Mouse (Mus musculus): Measurements from ENCODE around the gene Nr1h3.

DNA sequence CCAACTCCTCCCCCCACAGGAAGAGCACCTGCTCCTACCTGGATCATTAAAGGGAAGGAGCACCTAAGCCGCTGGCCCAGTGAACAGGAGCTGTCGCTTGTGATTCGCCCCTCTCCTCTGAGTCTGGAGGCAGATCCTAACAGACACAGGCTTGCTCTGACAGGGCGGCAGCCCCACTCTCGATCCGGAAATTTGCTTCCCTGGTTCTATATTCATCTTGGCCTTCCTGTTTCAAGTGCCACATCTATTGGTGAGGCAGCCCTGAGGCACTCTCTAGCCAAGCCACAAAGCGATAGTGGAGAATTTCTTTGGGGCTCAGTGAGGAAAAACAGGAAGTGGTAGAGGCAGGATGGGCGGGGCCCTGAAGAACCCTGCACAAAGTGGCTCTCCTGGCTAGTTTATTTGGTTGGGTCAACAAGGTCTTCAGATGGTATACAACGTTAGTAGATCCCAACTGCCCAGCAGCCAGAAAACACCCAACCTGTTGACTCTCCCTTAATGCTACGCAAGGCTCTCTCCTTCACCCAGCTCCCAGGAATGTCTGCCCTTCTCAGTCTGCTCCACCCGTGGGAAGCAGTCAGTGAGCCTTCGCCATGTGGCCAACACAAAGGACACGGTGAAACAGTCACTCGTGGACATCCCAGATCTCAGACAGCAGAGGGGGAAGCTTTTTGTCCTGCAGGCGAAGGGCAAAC lies 18.8 kb downstream of the Nr1h3 start, which contains the start of gene Madd:
- TF ChIP-seq CTCF (IDR thresholded peaks at IDR 0.05; ENCODE audit: low read depth) (no peak), EP300 (IDR thresholded peaks at IDR 0.05; ENCODE audit: low read depth) (no peak)
